Mouse (Mus musculus): ENCODE data around the gene Plekhg4.

Gene Plekhg4

DNA sequence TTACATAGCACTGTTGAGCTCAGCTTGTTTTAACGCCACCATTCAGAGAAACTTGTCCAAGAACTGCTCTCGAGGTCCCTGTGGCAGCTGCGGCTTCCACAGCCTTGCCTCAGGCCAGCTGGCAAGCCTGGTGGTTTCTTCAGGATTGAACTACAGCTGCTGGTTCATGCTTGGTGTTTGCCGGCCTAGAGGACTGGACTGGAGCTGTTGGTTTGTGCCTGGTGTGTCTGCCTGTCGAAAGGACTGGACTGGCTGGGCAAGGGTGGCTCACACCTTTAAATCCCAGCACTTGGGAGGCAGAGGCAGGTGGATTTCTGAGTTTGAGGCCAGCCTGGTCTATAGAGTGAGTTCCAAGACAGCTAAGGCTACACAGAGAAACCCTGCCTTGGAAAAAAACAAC lies 26.9 kb downstream of the Plekhg4 start:
- DNase-seq (ENCODE audit: low read depth in 1 of 2, low spot score in 2 of 2): no peak

DNA sequence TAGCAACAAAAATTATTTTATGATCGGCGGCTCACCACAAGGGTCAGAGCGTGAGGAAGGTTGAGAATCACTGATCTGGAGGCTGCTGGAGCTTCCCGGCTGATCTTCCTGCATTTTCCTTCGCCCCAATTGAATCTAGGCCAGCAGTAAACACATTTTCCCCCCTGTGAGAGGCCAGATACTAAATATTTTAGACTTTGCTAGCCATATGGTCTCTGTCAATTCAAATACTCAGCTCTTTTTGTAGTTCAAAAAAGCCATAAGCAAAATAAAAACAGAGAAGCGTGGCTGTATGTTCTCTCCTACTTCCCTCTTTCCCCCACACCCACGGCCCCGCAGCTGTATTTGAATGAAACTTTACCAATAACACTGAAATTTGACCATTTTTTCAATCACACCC lies 30.4 kb downstream of the Plekhg4 start:
- no peak for DNase-seq (ENCODE audit: low read depth in 1 of 2, low spot score in 2 of 2)

DNA sequence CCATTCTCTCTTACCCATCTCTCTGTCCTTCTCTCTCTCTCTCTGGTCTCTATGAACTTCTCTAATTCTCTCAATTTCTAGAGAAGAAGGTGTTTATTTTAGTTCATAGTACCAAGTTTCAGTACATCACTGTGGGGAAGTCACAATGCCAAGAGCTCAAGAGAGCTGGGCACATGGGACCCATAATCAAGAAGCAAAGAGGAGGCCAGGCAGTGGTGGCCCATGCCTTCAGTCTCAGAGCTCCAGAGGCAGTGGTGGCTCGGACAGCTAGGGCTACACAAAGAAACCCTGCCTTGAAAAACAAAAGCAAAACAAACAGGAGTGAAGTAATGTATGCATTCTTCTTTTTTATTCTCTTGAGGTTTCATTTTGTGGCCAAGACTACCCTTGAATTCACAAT lies 31.4 kb downstream of the Plekhg4 start:
- no peak for DNase-seq (ENCODE audit: low read depth in 1 of 2, low spot score in 2 of 2)

DNA sequence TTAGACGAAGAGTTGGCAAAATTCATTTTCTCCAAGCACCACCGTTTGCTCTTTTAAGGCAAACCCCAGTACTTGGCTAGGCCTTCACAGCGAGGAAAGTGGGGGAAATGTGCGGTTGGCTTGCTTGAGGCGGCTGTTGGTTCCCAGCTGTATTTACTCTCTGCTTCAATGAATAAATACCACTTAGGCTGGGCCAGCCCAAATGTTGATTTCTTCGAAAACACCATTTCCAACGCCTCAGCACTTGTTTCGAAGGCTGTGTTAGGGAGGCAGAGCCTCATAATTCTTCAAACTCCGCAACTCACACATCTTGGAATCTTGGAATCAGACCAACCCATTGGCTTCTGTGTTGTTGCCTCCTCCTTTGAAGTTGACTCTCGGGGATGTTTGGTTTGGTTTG lies 33.3 kb downstream of the Plekhg4 start:
- DNase-seq (ENCODE audit: low read depth in 1 of 2, low spot score in 2 of 2): no peak

DNA sequence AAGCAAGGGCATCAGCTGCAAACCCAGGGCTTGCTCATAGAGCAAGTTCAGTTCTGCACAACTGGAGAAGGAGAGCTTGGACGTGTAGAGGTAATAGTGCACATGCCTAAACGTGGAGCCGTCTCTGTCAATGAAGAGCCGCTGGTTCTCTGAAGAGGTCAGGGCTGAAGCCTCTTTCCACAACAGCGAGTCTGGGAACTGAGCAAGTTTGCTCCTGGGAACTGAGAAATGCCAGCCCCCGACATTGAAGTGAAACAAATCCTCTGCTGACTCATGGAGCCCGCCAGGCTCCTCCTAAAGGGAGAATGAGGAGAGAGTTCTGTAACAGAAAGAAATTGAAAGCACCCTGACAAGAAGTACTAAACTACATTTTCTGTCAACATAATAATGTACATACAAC lies 35.3 kb downstream of the Plekhg4 start:
- no peak for DNase-seq (ENCODE audit: low read depth in 1 of 2, low spot score in 2 of 2)

DNA sequence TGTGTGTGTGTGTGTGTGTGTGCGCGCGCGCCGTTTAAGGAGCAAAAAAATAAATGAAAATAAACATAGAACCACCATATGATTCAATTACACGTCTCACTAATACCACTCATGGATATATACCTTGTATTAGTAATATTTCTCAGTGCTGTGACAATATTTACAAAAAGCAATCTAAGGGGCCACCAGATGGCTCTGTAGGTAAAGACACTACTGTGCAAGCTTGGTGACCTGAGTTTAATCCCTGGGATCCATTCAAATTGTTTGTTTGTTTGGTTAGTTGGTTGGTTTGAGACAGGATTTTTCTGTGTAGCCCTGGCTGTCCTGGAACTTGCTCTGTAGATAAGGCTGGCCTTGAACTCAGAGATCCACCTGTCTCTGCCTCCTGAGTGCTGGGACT lies 36.9 kb downstream of the Plekhg4 start:
- no peak for DNase-seq (ENCODE audit: low read depth in 1 of 2, low spot score in 2 of 2)

DNA sequence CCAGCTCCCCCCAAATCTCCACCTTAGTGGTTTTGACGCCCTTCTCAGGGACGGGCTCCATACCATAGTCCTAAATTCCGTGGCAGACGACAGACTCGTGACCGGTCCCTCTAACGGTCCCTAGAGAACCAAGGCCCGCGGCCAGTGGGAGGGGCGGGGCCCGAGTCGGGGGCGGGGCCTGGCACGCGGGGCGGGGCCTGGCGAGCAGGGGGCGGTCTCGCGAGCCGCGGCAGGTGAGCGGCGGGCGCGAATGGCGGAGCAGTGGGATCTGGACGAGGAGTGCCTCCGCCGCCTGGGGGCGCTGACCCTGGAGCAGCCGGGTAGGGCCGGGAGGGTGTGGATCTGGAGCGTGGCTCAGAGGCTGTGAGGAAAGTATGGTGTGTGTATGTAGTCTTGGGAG lies 40.3 kb downstream of the Plekhg4 start, which contains the start of the genes Kctd19 and Lrrc36:
TSS of gene Kctd19 (minus strand) at position 112 of the 400 bp plus-strand sequence.
TSS of gene Lrrc36 (plus strand) at position 181 of the 400 bp plus-strand sequence.
- DNase-seq (ENCODE audit: low read depth in 1 of 2, low spot score in 2 of 2): peak; percentile 22 to 51

DNA sequence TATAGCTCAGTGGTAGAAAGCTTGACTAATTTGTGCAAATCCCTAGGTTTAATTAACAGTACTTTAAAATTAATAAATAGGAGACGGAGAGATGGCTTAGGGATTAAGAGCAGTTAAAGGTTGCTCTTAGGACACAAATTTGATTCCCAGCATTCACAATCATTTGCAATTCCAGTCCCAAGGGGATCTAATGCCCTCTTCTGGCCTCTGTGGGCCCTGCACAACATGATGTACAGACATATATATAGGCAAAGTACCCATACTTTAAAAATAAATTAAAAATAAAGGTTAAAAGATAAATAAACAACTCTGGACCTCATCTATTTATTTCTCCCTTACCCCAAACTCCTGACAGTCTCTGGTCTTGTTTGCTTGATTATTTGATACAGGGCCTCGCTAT lies 45.9 kb downstream of the Plekhg4 start:
- no peak for DNase-seq (ENCODE audit: low read depth in 1 of 2, low spot score in 2 of 2)

DNA sequence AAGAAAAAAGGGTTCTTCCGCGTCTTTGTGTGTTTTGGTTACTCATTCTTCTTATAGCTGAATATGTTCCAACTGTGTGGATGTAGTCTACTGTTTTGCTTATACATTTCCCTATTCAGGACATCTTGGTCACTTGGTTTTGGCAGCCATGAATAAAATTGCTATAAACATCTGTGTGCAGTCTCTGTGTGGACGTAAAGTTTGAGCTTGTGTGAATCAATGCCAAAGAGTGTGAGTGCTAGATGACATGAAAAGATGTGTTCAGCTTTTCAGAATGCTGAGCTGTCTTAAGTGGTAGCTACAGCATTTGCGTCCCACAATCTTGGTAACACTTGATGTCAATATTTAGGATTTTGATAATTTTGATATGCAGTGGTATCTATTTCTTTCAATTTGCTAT lies 46.7 kb downstream of the Plekhg4 start:
- DNase-seq (ENCODE audit: low read depth in 1 of 2, low spot score in 2 of 2): no peak

DNA sequence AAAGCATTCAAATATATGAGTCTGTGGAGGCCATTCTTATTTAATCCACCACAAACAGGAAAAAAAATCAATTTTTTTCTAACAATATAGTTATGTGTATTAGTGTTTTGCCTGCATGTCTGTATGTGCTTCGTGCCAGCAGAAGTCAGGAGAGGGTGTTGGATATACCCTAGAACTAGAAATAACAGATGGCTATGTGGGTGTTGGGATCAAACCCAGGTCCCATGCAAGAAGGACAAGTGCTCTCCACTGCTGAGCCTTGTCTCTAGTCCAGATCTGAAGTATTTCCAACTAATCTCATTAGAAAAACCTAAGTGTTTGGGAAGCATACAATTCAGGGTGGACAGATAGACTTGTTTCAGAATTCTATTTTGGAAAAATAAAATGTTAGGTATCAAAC lies 48.9 kb downstream of the Plekhg4 start:
- DNase-seq (ENCODE audit: low read depth in 1 of 2, low spot score in 2 of 2): no peak

DNA sequence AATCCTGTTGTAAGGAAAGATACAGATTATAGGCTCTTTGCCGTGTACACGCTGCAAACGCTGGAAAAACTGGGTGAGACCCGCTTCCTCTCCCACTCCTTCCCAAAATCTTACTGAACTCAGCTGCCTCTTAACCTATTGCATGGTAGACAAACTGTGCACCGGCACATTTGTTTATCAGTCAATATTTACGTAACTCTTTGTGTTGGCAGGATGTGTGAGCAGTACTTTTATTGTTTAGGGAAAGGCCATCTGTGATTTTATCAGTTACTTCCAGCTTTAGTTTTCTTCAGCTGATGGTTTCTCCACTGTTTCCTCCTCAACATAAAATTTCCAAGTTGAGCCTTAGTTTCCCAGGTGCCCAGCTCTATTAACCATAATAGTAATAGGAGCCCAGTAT lies 53.8 kb downstream of the Plekhg4 start:
- no peak for DNase-seq (ENCODE audit: low read depth in 1 of 2, low spot score in 2 of 2)

DNA sequence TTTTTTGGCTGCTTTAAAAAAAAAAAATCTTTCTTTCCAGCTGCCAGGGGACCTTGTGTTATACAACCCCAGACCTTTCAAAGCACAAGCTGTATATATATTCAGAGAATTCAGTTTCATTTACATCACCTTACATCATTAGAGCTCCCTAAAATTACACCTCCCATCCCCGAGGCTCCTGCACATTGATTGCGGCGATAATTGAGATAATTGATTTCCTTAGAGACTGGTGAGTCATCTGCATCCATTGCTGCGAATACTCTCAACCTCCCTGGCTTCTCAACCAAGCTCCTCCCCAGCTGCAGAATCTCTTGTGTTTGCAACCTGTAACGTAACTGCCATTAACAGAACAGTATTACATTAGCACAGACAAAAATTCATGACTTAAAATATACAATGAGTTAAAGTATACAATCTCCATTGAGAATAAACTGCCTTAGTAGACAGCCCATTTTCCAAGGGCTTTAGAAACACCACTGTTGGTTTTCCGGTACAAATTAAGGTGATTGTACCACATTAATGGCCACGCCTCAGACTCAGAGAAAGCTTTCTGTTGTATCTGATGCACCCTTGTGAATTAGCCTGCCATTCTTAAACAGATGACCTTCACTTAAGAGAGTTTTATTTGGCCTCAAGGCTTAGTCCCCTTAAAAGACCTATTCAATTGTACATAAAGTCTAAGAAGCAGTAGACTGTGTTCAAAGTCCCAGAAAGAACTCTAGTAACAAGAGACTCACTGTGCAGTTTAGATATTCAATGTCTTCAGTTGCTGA lies 58.9 kb downstream of the Plekhg4 start:
- DNase-seq (ENCODE audit: low read depth in 1 of 2, low spot score in 2 of 2): no peak

Measured in monocyte, adult 2 months (primary cell).